13 mouse cellular contexts compared by ENCODE assay signal in the genomic region with DNA sequence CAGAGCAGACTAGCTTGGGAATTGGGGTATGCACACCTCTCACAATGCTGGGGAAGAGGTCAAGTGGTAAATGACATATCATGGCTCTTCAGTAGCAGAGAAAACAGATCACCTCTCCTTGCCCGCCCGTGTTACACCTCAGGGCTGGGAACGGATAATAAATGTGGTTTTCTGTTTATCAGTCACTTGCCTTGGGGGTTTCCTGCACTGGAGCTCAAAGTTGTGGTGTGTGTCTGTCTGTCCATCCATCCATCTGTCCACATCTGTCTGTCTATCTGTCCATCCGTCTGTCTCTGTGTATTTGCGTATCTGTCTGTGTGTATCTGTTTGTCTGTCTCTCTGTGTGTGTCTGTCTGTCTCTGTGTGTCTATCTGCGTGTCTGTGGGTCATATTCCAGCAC.
"Had no signal": no experiment of that assay in that cellular context is flagged by ENCODE, and none has a peak within 500 bp of the region (broad histone marks: within the 10 kb centered on the region; RNA-seq: fewer than 3 reads in every experiment).

No protein-coding gene starts in this region.

- H3K9ac ChIP-seq: kidney, embryonic 15.5 days; limb, embryonic 13.5 days; liver, embryonic 14.5 days; midbrain, embryonic 15.5 days; stomach, embryonic 15.5 days had no signal

- H3K27me3 ChIP-seq: kidney, embryonic 15.5 days; limb, embryonic 13.5 days; midbrain, embryonic 15.5 days; stomach, embryonic 15.5 days had no signal

- H3K36me3 ChIP-seq: kidney, embryonic 15.5 days; limb, embryonic 13.5 days; midbrain, embryonic 15.5 days; stomach, embryonic 15.5 days had no signal

- ATAC-seq: midbrain, embryonic 15.5 days had no signal

- H3K4me3 ChIP-seq: kidney, embryonic 15.5 days; limb, embryonic 13.5 days; midbrain, embryonic 15.5 days; stomach, embryonic 15.5 days had no signal

- H3K9me3 ChIP-seq: kidney, embryonic 15.5 days; limb, embryonic 13.5 days; midbrain, embryonic 15.5 days; stomach, embryonic 15.5 days had no signal

- H3K4me2 ChIP-seq: kidney, embryonic 15.5 days; limb, embryonic 13.5 days; midbrain, embryonic 15.5 days; stomach, embryonic 15.5 days had no signal

- H3K27ac ChIP-seq: kidney, embryonic 15.5 days; limb, embryonic 13.5 days; liver, embryonic 14.5 days; stomach, embryonic 15.5 days had no signal

- DNase-seq: kidney, adult 2 months; kidney, postnatal 14 days; left cerebral cortex, postnatal 4 days; lung, adult 2 months; lung, postnatal 36 days; right cerebral cortex, postnatal 14 days; thymus, adult 2 months; thymus, postnatal 25 days had no signal
